Mouse (Mus musculus): ENCODE measurements around the gene Ten1.

DNA sequence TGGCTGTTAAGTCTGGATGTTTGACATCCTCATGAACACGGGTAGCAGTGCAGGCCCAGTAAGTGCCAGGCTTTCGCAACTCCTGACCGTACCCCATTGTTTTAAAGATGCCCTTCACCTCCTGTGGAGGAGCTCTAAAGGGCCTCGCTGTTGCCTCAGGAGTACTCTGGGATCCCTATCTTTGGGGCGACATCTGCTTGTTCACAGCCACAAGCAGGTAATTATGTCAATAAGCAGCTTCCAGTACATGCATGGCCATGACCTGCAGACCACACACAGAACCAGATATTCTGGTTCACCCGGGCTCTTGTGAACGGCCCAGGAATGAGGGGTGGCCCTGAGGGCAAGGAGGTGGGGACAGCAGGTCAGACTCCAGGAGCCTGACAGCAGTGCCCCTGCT, 61.6 kb downstream of the Ten1 start:
- TF ChIP-seq EP300 (IDR thresholded peaks at IDR 0.05; ENCODE audit: low read depth) (no peak), CTCF (IDR thresholded peaks at IDR 0.05; ENCODE audit: low read depth) (no peak)
